Mouse (Mus musculus): Measurements from ENCODE around the gene Kdm7a.

The Kdm7a gene

GRCm38 (mm10) chr6:39206581-39207461 lies at the start of gene Kdm7a:
Gene Kdm7a, minus strand, starts transcription at chr6:39206789.
- DNase-seq (ENCODE audit: low spot score), result peak; percentile 83

GRCm38 (mm10) chr6:39255271-39255670 lies 48.7 kb upstream of the Kdm7a start:
- DNase-seq (ENCODE audit: low spot score), result no peak

- DNase-seq (ENCODE audit: low spot score), result no peak
Measured at GRCm38 (mm10) chr6:39250055-39250454, 43.5 kb upstream of the Kdm7a start.

GRCm38 (mm10) chr6:39249176-39249770 lies 42.7 kb upstream of the Kdm7a start:
- DNase-seq (ENCODE audit: low spot score), result no peak

GRCm38 (mm10) chr6:39244066-39244465 lies 37.5 kb upstream of the Kdm7a start:
- no peak for DNase-seq (ENCODE audit: low spot score)

GRCm38 (mm10) chr6:39243511-39243961 lies 36.9 kb upstream of the Kdm7a start:
- DNase-seq (ENCODE audit: low spot score), result peak; percentile 62

- peak; percentile 80 for DNase-seq (ENCODE audit: low spot score)
Measured at GRCm38 (mm10) chr6:39242718-39243471, 36.3 kb upstream of the Kdm7a start.

- no peak for DNase-seq (ENCODE audit: low spot score)
Measured at GRCm38 (mm10) chr6:39241421-39241891, 34.9 kb upstream of the Kdm7a start.

GRCm38 (mm10) chr6:39240956-39241355 lies 34.4 kb upstream of the Kdm7a start:
- no peak for DNase-seq (ENCODE audit: low spot score)

GRCm38 (mm10) chr6:39237887-39238286 lies 31.3 kb upstream of the Kdm7a start:
- DNase-seq (ENCODE audit: low spot score), result no peak

GRCm38 (mm10) chr6:39232617-39233016 lies 26.0 kb upstream of the Kdm7a start:
- DNase-seq (ENCODE audit: low spot score), result no peak

GRCm38 (mm10) chr6:39230664-39231063 lies 24.1 kb upstream of the Kdm7a start:
- DNase-seq (ENCODE audit: low spot score), result peak; percentile 46

- no peak for DNase-seq (ENCODE audit: low spot score)
Measured at GRCm38 (mm10) chr6:39226610-39226955, 20.0 kb upstream of the Kdm7a start.

- DNase-seq (ENCODE audit: low spot score), result no peak
Measured at GRCm38 (mm10) chr6:39225876-39226609, 19.5 kb upstream of the Kdm7a start.

GRCm38 (mm10) chr6:39223328-39223885 lies 16.8 kb upstream of the Kdm7a start:
- DNase-seq (ENCODE audit: low spot score), result no peak

- DNase-seq (ENCODE audit: low spot score), result no peak
Measured at GRCm38 (mm10) chr6:39222487-39222886, 15.9 kb upstream of the Kdm7a start.

- DNase-seq (ENCODE audit: low spot score), result no peak
Measured at GRCm38 (mm10) chr6:39217961-39218360, 11.4 kb upstream of the Kdm7a start.

GRCm38 (mm10) chr6:39217138-39217537 lies 10.5 kb upstream of the Kdm7a start:
- no peak for DNase-seq (ENCODE audit: low spot score)

- DNase-seq (ENCODE audit: low spot score), result peak; percentile 13
Measured at GRCm38 (mm10) chr6:39214949-39215606, 8.5 kb upstream of the Kdm7a start.

GRCm38 (mm10) chr6:39209677-39210076 lies 3.1 kb upstream of the Kdm7a start:
- DNase-seq (ENCODE audit: low spot score), result no peak

- DNase-seq (ENCODE audit: low spot score), result no peak
Measured at GRCm38 (mm10) chr6:39208181-39208580, 1.6 kb upstream of the Kdm7a start.
